Mouse (Mus musculus) cerebellum, adult 11 months (tissue): ENCODE data around the gene Prok2.

Experiments
- DNase-seq: peaks from one replicate; pipeline ENCODE4 v3.0.0; 2022

The Prok2 gene

DNA sequence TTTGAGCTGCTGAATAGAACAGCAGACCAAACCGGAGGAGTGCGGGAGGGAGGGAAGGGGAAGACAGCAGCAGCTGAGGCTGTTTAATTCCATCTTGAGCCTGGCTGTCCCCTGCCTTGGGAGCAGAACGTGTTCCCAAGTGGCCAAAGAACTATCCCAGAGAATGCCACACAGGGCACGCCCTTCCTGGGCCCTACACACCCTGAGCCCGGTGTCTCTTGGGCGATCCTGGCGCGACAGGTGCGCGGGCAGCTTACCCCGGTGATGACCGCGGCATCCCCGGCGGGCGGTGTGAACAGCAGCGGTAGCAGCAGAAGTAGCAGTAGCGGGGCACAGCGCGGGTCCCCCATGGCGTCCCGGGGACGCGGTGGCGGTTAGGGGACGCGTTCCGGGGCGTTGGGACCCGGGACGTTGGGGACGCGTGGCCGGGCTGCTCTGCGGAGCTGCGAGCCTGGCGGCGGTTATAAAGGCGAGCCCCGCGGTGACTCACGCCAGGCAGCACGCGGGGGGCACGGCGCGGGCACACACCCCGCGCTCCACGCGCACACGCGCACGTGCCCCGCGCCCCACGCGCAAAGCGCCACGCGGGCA, at the start of gene Prok2:
Gene Prok2, minus strand, starts transcription at position 422 of the 591 bp plus-strand sequence.
- no peak for DNase-seq

DNA sequence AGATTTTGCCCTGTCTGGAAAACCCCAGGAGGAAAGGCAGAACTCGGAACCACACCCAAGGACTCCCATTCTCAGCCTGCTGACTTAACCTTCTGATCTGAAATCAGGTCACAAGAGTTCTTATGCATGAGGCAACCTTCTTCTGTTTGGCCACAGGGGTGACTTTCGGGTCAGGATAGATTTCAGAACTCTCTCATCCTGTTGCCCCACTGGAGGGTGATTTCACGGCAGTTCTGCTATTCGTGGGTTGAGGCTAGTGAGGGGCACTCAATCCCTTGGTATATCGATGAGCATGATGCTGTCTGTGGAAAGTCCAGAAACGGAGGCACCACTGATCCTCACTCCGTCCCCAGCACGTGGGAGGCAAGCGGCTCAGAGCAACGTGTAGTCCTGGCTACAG, 48.5 kb upstream of the Prok2 start:
- no peak for DNase-seq

DNA sequence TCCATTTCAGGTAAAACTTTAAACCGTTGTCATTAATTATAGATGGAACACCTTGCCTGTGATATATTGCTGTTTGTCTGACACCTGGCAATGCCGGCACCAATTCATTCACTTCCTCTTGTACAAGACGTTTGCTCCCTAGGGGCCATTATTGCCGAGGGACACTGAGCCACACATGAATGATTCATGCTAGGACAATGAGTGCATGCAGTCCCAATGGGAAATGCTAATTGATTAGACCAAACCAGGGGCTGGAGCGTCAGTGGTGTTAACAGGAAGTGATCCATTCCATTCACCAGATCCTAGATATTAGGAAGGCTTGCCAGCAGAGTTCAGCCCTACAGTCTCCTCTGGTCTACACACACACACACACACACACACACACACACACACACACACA, 42.3 kb upstream of the Prok2 start:
- no peak for DNase-seq

DNA sequence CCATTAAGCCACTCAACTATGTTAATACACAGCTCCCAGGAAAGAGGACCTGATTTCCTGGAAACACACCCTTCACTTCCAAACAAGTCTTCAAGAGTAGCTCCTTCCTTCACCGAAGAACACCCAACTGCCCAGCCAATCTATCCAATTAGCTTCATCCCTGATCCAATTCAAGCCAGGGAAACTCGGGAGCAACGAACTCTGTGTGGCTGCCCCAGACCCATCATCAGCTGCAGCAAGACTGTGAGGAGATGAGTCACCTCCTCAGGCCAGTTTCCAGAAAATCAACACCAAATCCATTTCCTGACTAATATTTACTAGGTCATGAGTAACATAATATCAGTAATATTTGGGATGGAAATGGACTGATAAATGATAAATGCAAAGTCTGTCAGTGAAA, 38.7 kb upstream of the Prok2 start:
- DNase-seq: no peak

DNA sequence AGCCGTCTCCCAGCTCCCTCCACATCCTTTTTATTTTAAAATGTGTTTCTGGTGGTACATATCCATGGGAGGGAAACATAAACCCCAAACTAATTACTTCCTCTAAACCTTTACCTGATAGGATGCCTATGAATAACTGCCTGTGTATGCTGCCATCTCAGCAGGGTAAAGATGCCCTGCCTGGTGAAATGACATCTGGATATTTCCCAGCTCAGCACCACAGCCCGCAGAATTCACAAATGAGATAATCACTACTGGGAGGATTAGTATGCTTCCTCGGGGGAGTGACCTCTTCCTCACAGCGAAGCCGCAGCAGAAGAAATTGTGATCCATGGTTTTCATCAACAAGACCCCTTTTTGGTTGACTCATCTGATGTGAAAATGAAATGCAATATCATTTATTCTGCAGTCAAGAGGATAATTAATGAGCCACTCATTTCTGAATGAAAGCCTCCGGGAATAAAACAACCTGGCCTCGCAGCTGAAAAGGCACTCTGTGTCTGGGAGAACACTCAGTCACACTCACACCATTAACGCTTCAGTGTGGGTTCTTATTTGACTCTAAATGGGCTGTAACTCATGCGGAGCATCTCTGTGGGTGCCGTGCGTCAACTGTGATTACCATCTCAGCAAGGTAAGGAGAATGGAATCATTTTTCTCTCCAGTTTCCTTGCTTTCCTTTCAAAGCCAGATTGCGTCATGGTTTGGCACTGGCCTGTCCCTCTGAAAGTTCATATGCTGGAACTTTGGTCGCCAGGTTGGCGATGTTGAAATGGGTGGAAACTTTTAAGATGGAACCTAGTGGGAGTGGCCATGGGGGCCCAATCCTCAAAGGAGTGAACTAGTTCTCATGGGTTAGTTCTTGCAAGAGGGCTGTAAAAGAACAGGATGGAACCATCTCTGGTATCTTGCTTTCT, 36.1 kb upstream of the Prok2 start:
- DNase-seq: no peak

DNA sequence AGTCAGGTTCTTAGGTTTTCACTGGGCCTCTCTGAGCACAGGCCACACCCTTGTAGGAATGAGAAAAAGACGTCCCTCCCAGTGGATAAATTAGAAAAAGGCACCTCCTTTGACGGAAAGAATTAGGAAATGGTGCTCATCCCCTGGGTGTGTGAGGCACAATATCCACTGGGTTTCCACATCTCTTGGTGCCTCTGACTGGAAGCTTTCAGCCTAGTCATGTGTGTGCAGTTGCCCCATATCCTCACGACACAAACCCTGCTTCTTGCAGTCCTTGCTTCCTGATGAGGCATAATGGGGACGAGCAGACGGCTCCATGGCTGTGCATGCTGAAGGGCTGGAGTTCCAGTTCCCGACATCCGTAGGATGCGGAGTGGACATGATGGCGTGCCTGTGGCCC, 29.9 kb upstream of the Prok2 start:
- DNase-seq: no peak

DNA sequence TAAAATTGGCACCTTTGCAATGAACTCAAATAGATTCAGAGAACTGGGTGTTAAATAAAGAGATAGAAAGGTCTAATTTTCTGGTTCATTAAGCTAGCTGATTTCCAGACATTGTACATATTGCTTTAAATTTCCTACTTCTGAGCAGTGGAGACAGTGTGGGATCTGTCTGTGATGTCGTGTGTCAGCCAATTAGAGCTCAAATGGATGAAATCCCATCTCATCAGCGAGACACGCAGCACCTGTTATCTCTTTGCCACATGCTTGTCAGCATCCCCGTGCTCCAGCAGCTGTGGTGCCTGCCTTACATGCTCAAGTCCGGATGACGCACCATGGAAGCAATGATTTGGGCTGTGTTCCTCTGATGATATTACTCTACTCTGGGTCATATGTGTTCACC, 25.1 kb upstream of the Prok2 start:
- DNase-seq: no peak

DNA sequence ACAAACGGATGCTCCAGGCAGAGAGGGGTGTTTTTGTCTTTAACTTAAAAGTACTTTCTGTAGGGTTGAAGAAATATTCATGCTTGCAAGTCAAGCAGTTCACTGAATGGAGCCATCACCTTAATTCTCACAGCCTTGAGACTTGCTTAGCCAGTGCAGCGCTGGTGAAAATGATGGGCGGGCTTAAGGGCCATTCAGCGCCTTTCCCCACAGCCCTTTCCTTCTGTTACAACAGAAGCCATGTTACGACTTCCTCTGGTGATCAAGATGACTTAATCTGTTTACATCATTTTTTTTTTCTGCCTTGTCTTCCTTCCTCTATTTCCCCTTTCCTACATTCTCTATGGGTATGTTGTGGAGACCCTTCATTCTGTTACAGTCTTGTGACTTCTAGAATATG, 20.1 kb upstream of the Prok2 start:
- DNase-seq: no peak

DNA sequence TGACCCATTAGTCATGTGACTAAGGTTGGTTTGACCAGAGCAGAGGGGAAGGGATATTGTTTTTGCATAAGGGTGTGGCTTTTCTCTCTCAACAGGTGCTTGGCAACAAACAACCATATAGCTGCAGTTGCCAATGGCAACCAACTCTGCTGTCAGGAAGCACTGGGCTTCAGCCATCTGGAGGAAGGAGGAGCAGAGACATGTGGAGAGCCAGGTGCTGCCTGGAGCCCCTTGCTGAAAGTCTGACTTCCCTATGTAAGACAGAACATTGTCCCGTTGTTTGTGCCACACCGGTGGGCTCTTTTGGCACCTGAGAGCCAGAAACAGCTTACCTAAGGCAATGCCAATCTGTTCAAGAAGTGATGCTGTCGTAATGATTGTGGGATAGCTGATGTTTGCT, 16.7 kb upstream of the Prok2 start:
- no peak for DNase-seq

DNA sequence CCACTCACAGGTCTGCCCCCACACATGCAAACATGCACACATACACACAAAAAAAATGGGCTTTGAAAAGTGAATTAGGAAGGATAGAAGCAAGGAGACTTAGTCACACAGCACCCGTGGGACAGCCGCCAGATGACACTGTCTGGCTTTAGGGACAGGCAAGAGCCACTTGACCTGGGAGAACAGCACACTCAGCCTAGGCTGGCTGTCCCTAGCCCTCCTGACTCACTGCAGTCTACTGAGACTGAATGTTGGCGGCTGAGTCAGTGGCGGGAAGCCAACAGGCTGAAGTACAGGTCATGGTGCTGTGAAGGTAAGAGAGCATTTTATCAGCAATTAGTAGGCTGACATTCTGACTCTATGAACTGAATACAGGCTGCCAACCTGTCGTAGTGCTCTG, 8.5 kb upstream of the Prok2 start:
- DNase-seq: no peak

DNA sequence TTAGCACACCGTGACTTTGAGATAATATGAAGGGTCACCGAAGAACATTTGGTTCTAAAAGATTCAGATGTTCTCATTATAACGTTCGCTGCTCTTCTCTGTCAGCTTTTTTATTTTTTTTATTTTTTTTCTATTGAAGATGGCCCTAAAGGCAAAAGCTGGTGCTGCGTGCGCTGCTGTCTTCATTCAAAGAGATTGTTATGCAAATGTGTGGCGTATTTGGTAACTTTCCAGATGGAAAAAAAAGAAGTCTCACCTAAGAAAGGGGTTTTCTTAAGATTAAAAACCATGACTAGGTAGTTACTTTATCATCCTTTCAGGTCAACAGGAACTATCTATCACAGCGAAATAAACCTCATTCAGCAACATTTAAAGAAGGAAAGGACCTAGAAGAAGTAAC, 6.5 kb upstream of the Prok2 start:
- DNase-seq: no peak

DNA sequence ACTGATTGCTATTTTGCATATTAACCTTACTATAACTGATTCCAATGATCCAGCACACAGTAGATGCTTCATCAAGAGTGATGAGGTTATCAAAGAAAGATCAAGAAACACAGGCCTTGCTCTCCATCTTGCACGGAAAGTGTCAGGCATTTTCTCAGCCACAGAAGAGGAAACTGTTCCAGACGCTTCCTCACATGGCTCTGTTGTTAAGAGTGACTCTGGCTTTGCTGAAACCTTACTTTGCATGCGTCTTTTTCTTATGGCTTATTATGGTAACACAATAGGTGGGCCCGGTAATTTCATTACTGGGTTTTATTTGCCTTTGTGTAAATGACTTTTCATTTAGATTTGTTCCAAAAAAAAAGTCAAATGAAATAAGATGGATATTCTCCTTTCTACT, 5.7 kb upstream of the Prok2 start:
- no peak for DNase-seq

DNA sequence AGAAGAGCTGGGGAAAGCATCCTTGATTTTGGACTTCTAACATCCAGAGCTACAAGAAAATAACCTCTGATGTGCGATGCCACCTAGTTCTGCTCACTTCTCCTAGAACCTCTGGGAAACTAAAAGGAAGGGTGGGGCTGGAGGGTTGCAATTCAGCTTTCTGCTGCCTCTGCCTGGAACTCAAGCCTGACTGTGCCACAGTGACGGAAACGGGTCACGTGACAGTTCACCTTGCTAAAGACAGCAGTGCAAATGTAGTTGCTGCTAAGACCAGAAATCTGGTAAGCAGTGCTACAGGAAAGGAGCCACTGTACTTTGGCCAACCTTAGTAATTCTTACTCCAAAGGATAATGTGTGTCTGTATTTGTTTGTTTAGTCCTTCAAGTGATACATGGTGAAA, 3.7 kb upstream of the Prok2 start:
- DNase-seq: no peak

DNA sequence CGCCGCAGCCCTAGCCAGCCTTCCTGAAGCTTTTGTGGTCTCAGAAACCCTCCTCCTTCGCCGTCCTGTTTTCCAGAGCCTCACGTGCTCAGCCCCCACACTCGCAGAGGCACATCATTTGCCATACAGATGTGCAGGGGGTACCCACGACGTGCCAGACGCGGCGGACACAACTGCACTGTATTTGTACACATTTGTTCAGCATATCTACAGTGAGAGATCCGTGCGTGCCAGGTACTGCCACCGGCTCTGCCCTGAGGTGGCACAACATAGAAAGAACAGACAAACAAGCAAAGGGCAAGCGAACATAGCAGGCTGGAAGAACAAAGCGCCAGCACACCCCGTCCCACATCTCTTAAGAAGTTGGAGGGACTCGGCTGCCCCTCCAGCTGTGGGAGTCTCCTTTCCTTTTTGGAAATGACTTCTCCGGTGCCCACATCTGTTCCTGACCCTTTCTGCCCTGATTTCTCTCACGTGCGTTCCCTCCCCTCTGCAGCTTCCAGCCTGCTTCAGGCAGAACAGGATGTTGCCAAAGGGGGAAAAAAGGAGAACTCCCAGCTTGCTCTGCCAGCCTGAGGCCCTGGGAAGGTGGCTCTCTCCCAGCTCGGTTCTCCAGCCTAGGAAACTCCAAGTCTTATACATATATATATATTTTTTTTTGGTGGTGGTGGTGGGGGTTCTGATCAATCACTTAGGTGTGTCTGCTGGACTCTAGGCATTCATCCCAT, 548 bp upstream of the Prok2 start:
- DNase-seq: no peak

DNA sequence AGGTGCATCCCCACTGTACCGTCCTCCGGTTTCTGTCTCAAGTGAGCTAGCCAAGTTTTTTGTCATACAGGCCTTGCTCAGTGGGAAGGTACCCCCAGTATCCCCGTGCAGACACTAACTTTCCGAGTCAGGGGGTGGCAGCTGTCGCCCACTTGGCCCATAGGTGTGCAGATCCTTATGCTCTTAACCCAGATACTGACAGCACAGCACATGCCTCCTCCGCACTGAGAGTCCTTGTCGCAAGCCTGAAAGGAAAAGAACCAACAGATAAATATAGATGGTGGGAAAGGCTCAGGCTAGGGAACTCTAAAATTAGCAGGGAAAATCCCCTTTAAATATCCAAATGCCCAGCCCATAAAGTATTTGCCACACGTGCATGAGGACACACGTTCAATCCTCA, 3.8 kb downstream of the Prok2 start:
- no peak for DNase-seq

DNA sequence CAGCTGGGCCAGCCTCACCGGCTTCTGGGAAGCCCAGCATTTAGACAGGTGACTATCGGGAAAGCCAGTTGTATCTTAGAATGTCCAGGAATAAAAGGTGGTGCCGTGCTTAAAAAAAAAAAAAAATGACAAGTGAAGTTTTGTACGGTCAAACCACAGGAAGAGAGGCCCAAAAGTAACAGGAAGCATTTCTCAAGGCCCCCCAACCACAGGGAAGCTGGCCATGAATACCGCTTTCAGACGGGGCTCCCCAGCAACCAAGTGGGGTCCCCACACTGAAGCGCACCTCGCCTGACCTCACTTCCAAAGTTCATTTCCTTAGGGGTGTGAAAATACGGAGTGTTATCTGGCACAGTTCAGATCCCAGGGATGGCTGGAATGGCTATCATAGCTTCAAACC, 5.2 kb downstream of the Prok2 start:
- DNase-seq: no peak

DNA sequence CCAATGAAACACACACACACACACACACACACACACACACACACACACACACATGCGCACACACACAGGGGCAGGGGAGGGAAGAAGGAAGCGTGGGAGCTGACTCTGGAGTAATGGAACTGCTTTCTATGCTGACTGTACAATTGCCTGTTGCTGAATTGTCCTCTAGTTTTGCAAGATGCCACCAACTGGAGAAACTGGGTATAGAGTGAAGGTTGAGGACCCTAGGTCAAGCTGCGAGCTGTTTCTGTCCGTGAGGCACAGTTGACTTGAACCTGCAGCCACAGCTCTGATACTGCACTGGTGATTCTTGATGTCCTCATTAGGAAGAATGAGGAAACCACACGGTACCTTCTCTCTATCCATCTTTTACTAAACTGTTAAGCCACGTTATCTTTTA, 10.3 kb downstream of the Prok2 start:
- no peak for DNase-seq

DNA sequence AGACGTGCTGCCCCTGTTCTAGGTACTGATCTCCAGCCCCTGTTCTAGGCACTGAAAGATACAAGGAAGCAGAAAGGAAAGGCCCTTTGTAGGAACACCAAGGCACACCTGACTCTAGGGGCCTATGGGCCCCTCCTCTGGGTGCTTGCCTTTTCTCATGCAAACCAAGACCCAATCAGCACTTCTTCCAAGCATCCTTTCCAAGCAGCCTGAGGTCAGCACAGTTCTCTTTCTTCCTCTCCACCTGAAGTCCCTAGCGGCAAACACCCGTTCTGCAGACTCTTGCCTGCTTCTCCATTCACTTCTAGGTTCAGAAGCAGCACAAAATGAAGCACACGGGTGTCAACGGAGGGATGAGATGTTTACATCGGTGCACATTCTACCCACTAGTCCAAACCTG, 11.0 kb downstream of the Prok2 start:
- DNase-seq: no peak

DNA sequence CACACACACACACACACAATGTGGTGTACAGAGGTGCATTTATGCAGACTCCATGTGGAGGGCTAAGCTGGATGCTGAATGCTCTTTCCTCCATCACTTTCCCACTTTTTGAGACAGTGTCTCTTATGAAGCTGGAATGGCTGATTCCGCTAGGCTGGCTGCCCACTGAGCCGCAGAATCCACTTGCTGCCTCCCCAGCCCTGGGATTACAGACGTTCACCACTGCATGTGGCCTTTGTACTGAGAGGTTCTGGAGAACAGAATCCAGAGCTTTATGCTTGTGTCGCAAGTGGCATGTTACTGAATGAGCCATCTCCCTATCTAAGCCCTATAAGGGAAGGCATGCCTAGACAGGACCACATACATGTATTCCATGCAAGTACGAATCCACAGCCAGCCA, 12.9 kb downstream of the Prok2 start:
- no peak for DNase-seq

DNA sequence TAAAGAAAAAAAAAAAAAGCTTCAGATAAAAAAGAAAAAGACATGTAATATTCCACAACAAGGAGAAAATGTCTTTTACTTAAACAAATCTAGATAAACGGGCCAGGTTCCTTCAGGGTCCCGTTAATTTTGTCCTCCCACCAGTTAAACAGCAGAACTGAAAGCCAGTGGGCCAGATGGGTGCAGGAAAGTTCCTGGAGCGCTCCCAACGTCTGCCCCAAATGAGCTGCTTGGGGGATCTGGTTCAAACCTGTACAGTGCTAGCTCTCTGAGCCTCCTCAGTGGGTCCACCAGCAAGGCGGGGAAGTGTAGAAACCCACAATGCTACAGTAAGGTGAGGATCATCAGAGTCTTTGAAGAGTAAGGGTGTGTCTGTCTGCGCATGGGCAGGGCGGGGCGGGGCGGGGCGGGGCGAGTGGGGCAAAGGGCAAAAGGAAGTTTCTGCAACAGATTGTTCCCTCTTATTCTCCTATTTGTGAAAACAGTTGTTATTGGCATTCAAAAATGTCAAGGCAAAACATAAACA, 14.6 kb downstream of the Prok2 start:
- no peak for DNase-seq

DNA sequence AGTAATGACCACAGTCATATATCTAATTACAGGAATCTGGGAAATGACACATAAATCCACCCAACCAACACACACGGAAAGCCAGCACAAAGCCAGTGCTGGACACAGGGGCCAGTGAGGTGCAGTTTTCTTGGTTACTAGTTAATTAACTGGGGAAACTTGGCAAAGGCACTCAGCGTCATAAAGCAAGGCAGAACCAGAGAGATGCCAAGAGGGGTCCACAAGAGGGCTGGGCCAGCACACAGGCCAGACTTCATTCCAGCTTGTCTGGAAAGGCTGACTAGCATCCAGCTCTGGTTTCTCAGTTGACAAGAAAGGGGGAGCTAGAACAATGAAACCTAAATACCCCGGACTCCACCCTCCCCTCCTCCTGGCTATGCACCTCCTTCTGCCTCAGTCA, 25.7 kb downstream of the Prok2 start:
- no peak for DNase-seq

DNA sequence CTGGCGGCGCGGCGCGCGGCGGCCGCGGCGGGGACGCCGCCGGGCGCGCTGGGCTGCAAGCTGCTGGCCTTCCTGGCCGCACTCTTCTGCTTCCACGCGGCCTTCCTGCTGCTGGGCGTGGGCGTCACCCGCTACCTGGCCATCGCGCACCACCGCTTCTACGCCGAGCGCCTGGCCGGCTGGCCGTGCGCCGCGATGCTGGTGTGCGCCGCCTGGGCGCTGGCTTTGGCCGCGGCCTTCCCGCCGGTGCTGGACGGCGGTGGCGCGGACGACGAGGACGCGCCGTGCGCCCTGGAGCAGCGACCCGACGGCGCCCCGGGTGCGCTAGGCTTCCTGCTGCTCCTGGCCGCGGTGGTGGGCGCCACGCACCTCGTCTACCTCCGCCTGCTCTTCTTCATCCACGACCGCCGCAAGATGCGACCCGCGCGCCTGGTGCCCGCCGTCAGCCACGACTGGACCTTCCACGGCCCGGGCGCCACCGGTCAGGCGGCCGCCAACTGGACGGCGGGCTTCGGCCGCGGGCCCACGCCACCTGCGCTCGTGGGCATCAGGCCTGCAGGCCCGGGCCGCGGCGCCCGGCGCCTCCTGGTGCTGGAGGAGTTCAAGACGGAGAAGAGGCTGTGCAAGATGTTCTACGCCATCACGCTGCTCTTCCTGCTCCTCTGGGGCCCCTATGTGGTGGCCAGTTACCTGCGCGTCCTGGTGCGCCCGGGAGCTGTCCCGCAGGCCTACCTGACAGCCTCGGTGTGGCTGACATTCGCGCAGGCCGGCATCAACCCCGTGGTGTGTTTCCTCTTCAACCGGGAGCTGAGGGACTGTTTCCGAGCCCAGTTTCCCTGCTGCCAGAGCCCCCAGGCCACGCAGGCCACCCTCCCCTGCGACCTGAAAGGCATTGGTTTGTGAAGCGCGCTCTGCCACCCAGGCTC, 33.0 kb downstream of the Prok2 start:
- peak; percentile 56 for DNase-seq
